ENCODE assay signal across 11 mouse cellular contexts in genomic region chr4:141337986-141338385, GRCm38 (mm10). TPM values are rescaled to one million over a fixed set of nuclear protein-coding genes. Genes with fewer than 3 reads are reported as not detected.
DNase-seq lines count a peak whose midpoint lies in the region; ATAC-seq and TF ChIP-seq lines count a peak whose summit lies in the region.
"Had no signal": no experiment of that assay in that cellular context is flagged by ENCODE, and none has a peak within 500 bp of the region (broad histone marks: within the 10 kb centered on the region; RNA-seq: fewer than 3 reads in every experiment).

No protein-coding gene starts in this region.

- no peaks in the 10 kb centered on the region for H3K36me3 ChIP-seq in heart, embryonic 15.5 days
- H3K36me3 ChIP-seq in E14TG2a.4 (ENCODE audit: insufficient read depth, low read length), result no peaks in the 10 kb centered on the region
- H3K36me3 ChIP-seq in limb, embryonic 13.5 days, result no peaks in the 10 kb centered on the region

- no peak overlapping the region for H3K9ac ChIP-seq in heart, embryonic 15.5 days
- 0 out of 2 replicates have a peak overlapping the region, but pooled peaks have one; percentile 4 for H3K9ac ChIP-seq in limb, embryonic 13.5 days

- TF ChIP-seq CTCF in E14TG2a.4 (conservative IDR thresholded peaks at IDR 0.05; ENCODE audit: low read length), result no peak

- no peak overlapping the region for H3K27ac ChIP-seq in heart, embryonic 15.5 days
- H3K27ac ChIP-seq in limb, embryonic 13.5 days, result peak overlapping the region; percentile 80

- WGBS in heart, embryonic 15.5 days, result 34% methylated on average over 6 of the region's 6 CpGs
- 4% methylated on average over 6 of the region's 6 CpGs for WGBS in limb, embryonic 13.5 days

- peaks cover 5% of the 10 kb centered on the region; the same call in 1 of the 2 replicates for H3K27me3 ChIP-seq in heart, embryonic 15.5 days
- peaks cover 5% of the 10 kb centered on the region; the same call in 1 of the 2 replicates for H3K27me3 ChIP-seq in E14TG2a.4 (ENCODE audit: insufficient read depth, low read length)
- no peaks in the 10 kb centered on the region for H3K27me3 ChIP-seq in limb, embryonic 13.5 days

- H3K9me3 ChIP-seq in heart, embryonic 15.5 days (replicated peaks), result no peaks in the 10 kb centered on the region
- no peaks in the 10 kb centered on the region for H3K9me3 ChIP-seq in E14TG2a.4 (ENCODE audit: low read length)
- H3K9me3 ChIP-seq in limb, embryonic 13.5 days, result no peaks in the 10 kb centered on the region

- peak; percentile 38; the same call in 1 of the 2 replicates for ATAC-seq in heart, embryonic 15.5 days (replicated peaks; ENCODE audit: insufficient number of reproducible peaks, insufficient read depth, low FRiP score, low read depth)
- peak; percentile 64 for ATAC-seq in limb, embryonic 13.5 days (ENCODE audit: low FRiP score, low read depth)
- ATAC-seq in activated CD4-positive, CD25-positive, alpha-beta regulatory T cell, adult 4 months, result no peak
- ATAC-seq: CD4-positive, CD25-positive, alpha-beta regulatory T cell, adult 4 months had no signal

- peaks cover 33% of the 10 kb centered on the region for H3K4me1 ChIP-seq in heart, embryonic 15.5 days (replicated peaks)
- H3K4me1 ChIP-seq in E14TG2a.4 (replicated peaks; ENCODE audit: low read depth, low read length), result peaks cover 87% of the 10 kb centered on the region
- peaks cover 64% of the 10 kb centered on the region for H3K4me1 ChIP-seq in limb, embryonic 13.5 days

- no peak overlapping the region for H3K4me2 ChIP-seq in heart, embryonic 15.5 days
- peak overlapping the region; percentile 33 for H3K4me2 ChIP-seq in limb, embryonic 13.5 days (replicated peaks)

- H3K4me3 ChIP-seq in heart, embryonic 15.5 days, result no peak overlapping the region
- H3K4me3 ChIP-seq in E14TG2a.4 (replicated peaks; ENCODE audit: low read length), result peak overlapping the region; percentile 64
- no peak overlapping the region for H3K4me3 ChIP-seq in limb, embryonic 13.5 days

- no peak for DNase-seq in heart, adult 8-10 months (ENCODE audit: low spot score)
- peak; percentile 45 for DNase-seq in embryo, embryonic 9.5 days (ENCODE audit: extremely low spot score)
- no peak for DNase-seq in liver
- DNase-seq in thymus, postnatal 4 days, result no peak
- DNase-seq: cerebellum, postnatal 36 days; lung, postnatal 10 days had no signal

RNA-seq across cellular contexts. Expression of gene Fam131c, which starts 30.0 kb away (rescaled TPM):
- polyA plus RNA-seq in heart, embryonic 15.5 days (2015; fragmentation: Nextera tagmentation; extraction: Ambion mirVana), result 0.53 and 0.70 TPM in 2 replicates
- total RNA-seq in heart, adult 8-10 months (2022), result 1 to 10 TPM; 2.4 to 5.5 (median 4.1) TPM
- polyA plus RNA-seq in limb, embryonic 13.5 days (2015; fragmentation: Nextera tagmentation; extraction: Ambion mirVana), result 0.65 and 0.91 TPM in 2 replicates
- polyA plus RNA-seq in activated CD4-positive, CD25-positive, alpha-beta regulatory T cell, adult 4 months (2017; shearing (Covaris generic)), result not detected
- polyA plus RNA-seq: CD4-positive, CD25-positive, alpha-beta regulatory T cell, adult 4 months had no signal

RNA-seq across cellular contexts. Expression of gene Epha2, which starts 36.9 kb away (rescaled TPM):
- polyA plus RNA-seq in heart, embryonic 15.5 days (2015; fragmentation: Nextera tagmentation; extraction: Ambion mirVana), result 2.7 and 4.2 TPM in 2 replicates
- 1 to 10 TPM; 4.6 to 7.1 (median 5.2) TPM for total RNA-seq in heart, adult 8-10 months (2022)
- 2.6 and 3.9 TPM in 2 replicates for polyA plus RNA-seq in limb, embryonic 13.5 days (2015; fragmentation: Nextera tagmentation; extraction: Ambion mirVana)
- not detected for polyA plus RNA-seq in activated CD4-positive, CD25-positive, alpha-beta regulatory T cell, adult 4 months (2017; shearing (Covaris generic))
